Mouse (Mus musculus) Muller cell, postnatal 12 days (primary cell): Measurements from ENCODE around the gene Btd.
A peak's percentile ranks its signal among the peaks of the same experiment; 100 is the strongest.

Experiments used
- DNase-seq: peaks from one replicate; pipeline ENCODE4 v3.0.0-alpha.2; 2015; ENCODE audit errors: inconsistent ontology term

Btd gene

GRCm38 (mm10) chr14:31645920-31646319 lies 5.1 kb downstream of the Btd start:
- no peak for DNase-seq

- DNase-seq, result no peak
These were observed 7.2 kb downstream of the Btd start for GRCm38 (mm10) chr14:31647991-31648390.

- no peak for DNase-seq
These were observed 9.5 kb downstream of the Btd start for GRCm38 (mm10) chr14:31650347-31650746.

- DNase-seq, result no peak
These were observed 10.4 kb downstream of the Btd start for GRCm38 (mm10) chr14:31651206-31651605.

GRCm38 (mm10) chr14:31652106-31652505 lies 11.3 kb downstream of the Btd start:
- DNase-seq, result no peak

- no peak for DNase-seq
These were observed 11.8 kb downstream of the Btd start for GRCm38 (mm10) chr14:31652624-31653023.

GRCm38 (mm10) chr14:31653101-31653875 lies 12.5 kb downstream of the Btd start:
- DNase-seq, result no peak

GRCm38 (mm10) chr14:31654816-31655215 lies 14.0 kb downstream of the Btd start:
- no peak for DNase-seq

GRCm38 (mm10) chr14:31655406-31655805 lies 14.6 kb downstream of the Btd start:
- no peak for DNase-seq

- DNase-seq, result no peak
These were observed 15.6 kb downstream of the Btd start for GRCm38 (mm10) chr14:31656386-31656785.

GRCm38 (mm10) chr14:31656857-31657645 lies 16.2 kb downstream of the Btd start:
- peak; percentile 71 for DNase-seq

- DNase-seq, result no peak
These were observed 17.4 kb downstream of the Btd start for GRCm38 (mm10) chr14:31658126-31658680.

GRCm38 (mm10) chr14:31659501-31660181 lies 18.8 kb downstream of the Btd start:
- DNase-seq, result peak; percentile 90

- DNase-seq, result peak; percentile 75
These were observed 19.7 kb downstream of the Btd start for GRCm38 (mm10) chr14:31660312-31661093.

- DNase-seq, result peak; percentile 96
These were observed 21.1 kb downstream of the Btd start for GRCm38 (mm10) chr14:31661671-31662554.

GRCm38 (mm10) chr14:31662555-31663211 lies 21.9 kb downstream of the Btd start:
- no peak for DNase-seq

- no peak for DNase-seq
These were observed 22.7 kb downstream of the Btd start for GRCm38 (mm10) chr14:31663376-31664099.

GRCm38 (mm10) chr14:31664100-31664902 lies 23.5 kb downstream of the Btd start:
- peak; percentile 42 for DNase-seq
